Mouse (Mus musculus) Muller cell, postnatal 12 days (primary cell): ENCODE results near the gene Tmem38a.

Source experiments
- DNase-seq: peaks from one replicate; pipeline ENCODE4 v3.0.0-alpha.2; 2015; ENCODE audit errors: inconsistent ontology term

The Tmem38a gene

DNA sequence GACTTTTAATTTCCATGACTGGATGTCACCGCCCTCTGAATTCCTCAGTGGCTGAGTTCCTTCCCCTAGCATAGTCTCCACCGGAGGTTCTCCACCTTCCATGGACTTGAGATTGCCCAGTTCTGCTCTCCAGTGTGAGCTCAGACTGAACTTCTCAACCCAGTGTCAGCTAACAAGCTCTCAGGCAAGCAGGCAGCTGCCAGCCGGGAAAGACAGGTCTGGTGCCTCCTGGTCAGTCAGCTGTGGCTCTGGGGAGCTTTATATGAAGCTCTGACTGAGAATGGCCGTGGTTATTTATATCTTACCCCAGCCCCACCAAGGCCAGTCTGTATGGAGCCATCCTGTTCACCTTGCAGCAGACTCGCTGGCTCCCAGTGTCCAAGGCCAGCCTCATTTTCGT lies 12.5 kb downstream of the Tmem38a start:
- no peak for DNase-seq

DNA sequence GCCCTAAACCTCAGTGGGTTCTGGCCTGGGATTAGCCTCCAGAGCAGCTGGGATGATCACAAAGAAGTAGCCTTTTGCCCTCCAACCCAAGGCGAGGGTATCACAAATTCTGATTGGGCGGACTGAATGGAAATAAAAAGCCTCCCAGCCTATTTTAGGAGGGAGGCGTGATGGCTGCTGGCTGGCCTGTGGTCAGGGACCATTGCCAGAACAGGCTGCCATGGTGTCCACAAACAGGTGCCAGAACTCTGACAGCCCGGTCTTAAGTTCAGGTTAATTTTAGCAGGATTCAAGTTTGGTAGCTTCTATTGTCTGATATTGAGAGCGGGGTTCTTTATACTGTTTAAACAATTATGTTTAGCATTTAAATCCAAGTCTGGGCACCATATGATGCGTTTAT lies 16.0 kb downstream of the Tmem38a start:
- DNase-seq, result no peak

- DNase-seq, result no peak
Measured at GRCm38 (mm10) chr8:72588865-72589264, 17.0 kb downstream of the Tmem38a start.

GRCm38 (mm10) chr8:72589286-72589685 lies 17.4 kb downstream of the Tmem38a start:
- no peak for DNase-seq

DNA sequence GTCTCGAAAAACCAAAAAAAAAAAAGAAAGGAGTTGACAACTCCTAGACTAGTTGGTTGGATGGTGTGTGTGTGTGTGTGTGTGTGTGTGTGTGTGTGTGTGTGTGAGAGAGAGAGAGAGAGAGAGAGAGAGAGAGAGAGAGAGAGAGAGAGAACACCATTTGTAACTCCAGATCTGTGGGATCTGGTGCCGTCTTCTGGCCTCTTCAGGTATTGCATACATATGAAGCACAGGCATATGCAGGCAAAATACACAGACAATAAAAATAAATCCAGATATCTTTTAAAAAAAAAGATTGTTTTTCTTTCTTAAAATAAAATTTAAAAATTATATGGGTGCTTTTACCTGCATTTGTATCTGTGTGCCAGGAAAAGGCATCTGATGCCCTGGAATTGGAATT lies 18.3 kb downstream of the Tmem38a start:
- no peak for DNase-seq
